Mouse (Mus musculus) stomach, embryonic 14.5 days (tissue): ENCODE measurements at regions not wholly inside any gene's neighbourhood (a gene's known extent, or its start where the extent isn't known, plus 50 kb on each side); places are given as distances from the start of the nearest gene placed in this dataset.

Experiments used
- ATAC-seq: fragments of 200-750 bp; cut with Nextera tagmentation; 2 replicates; pipeline ENCODE4 v1.8.0; 2017; ENCODE audit warnings: low read depth, moderate TSS enrichment; ENCODE audit not compliant: insufficient number of reproducible peaks, insufficient read depth, low FRiP score
- H3K27ac ChIP-seq: fragments of 300-500 bp; sonication (generic); 2 replicates; pipeline ENCODE4 v1.5.1; 2014; ENCODE audit warnings: mild to moderate bottlenecking, low read length, moderate library complexity, mixed read lengths
- H3K27me3 ChIP-seq: fragments of 300-500 bp; sonication (generic); 2 replicates; pipeline ENCODE4 v1.6.1; 2014; ENCODE audit warnings: low read length, control low read depth, mixed read lengths; ENCODE audit not compliant: control insufficient read depth, insufficient read depth
- H3K36me3 ChIP-seq: fragments of 300-500 bp; sonication (generic); 2 replicates; pipeline ENCODE4 v1.6.1; 2014; ENCODE audit warnings: mild to moderate bottlenecking, control low read depth, low read length, moderate library complexity, mixed read lengths; ENCODE audit not compliant: control insufficient read depth, insufficient read depth
- H3K4me1 ChIP-seq: fragments of 300-500 bp; sonication (generic); 2 replicates; pipeline ENCODE4 v1.6.1; 2014; ENCODE audit warnings: low read length, control low read depth, mixed read lengths; ENCODE audit not compliant: control insufficient read depth, insufficient read depth
- H3K4me2 ChIP-seq: fragments of 300-500 bp; sonication (generic); replicated peaks from 2 replicates; pipeline ENCODE4 v1.6.1; 2014; ENCODE audit warnings: low read depth, low read length, control low read depth
- H3K4me3 ChIP-seq: fragments of 300-500 bp; sonication (generic); 2 replicates; pipeline ENCODE4 v1.5.1; 2014; ENCODE audit warnings: low read depth, low read length, control low read depth
- H3K9ac ChIP-seq: fragments of 300-500 bp; sonication (generic); replicated peaks from 2 replicates; pipeline ENCODE4 v1.6.1; 2014; ENCODE audit warnings: low read depth, mild to moderate bottlenecking, control low read depth, low read length, moderate library complexity, mixed read lengths
- H3K9me3 ChIP-seq: fragments of 300-500 bp; sonication (generic); 2 replicates; pipeline ENCODE4 v1.6.1; 2016; ENCODE audit warnings: low read depth, low read length, control low read depth; ENCODE audit not compliant: control insufficient read depth
- WGBS: fragments of 180-500 bp; shearing (Covaris S2); extraction: QIAGEN DNeasy Blood & Tissue Kit; methylation state at CpG from one replicate; pipeline ENCODE4 v1.1.7; 2014; 5-methylcytosine and 5-hydroxymethylcytosine counted together

DNA sequence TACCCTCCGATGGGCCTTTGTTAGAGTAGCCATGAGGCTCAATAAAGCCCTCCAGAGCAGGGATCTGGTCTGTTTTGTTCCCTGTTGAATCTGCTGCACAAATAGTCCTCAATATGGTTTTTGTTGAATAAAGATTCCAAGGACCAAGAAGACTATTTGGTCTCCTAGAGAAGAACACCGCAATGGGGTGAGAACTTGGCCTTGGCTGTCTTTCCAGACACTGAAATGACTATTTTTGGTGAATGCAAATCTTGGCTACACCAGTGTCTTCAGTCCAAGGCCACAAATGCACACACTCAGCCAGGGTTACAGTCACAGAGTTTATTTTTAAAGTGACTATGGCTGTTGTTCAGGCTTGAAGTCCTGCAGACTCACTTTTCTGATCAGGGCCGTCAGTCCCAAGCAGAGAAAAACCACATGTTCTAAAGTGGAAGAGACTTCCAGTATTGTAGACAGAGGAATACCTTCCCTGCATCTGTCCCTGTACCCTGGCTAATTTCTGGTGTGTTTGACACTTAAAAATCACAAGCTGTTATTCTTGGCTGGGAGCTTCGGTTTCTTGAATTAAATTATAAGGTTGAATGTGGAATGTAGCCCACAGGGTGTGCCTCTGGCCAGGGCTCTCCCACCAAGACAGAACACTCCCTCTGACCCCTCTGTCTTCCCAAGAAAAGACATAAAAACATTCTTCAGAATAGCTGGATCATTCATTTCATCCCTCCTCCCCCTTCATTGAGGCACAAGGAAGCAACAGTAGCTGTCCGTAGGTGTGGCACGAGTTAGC, 604.0 kb downstream of the Zfp706 start:
- Histone ChIP-seq H3K4me1 (peaks cover 10% of the 10 kb centered on the region), H3K4me3 (no peak overlapping the region), H3K4me2 (no peak overlapping the region), H3K9me3 (no peaks in the 10 kb centered on the region), H3K27ac (peak overlapping the region; percentile 55; the same call in 1 of the 2 replicates), H3K36me3 (no peaks in the 10 kb centered on the region), H3K27me3 (no peaks in the 10 kb centered on the region), H3K9ac (no peak overlapping the region)
- ATAC-seq, result peak; percentile 63; the same call in 1 of the 2 replicates
- WGBS, result 59% methylated on average over 6 of the region's 6 CpGs

DNA sequence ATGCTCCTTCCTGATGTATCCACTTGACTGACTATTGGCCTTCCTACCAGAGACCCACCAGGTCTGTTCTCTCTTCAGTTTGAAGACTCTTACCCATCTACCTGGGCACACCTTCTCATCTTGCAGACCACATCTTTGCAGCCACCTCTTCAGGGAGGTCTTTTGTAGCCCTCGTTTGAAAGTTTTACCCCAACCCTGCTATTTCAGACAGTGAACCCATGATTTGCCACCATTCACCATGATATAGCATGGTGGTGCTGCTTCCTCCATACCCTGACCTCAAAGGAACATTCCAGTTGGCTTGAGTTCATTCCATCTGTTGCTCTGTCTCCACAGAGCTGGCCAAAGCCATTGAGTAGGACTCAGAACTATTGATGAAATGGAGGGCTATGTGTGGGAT, 605.5 kb downstream of the Zfp706 start:
- H3K4me1 ChIP-seq, result peaks cover 10% of the 10 kb centered on the region
- no peaks in the 10 kb centered on the region for H3K36me3 ChIP-seq
- H3K4me3 ChIP-seq, result no peak overlapping the region
- no peaks in the 10 kb centered on the region for H3K27me3 ChIP-seq
- 95% methylated on average over 1 of the region's 1 CpGs for WGBS
- H3K9me3 ChIP-seq, result no peaks in the 10 kb centered on the region
- no peak overlapping the region for H3K9ac ChIP-seq
- no peak for ATAC-seq
- H3K4me2 ChIP-seq, result no peak overlapping the region
- no peak overlapping the region for H3K27ac ChIP-seq

GRCm38 (mm10) chr15:36400311-36400840, 607.2 kb downstream of the Zfp706 start:
- Histone ChIP-seq H3K9me3 (no peaks in the 10 kb centered on the region), H3K4me1 (peaks cover 10% of the 10 kb centered on the region), H3K4me2 (no peak overlapping the region), H3K36me3 (no peaks in the 10 kb centered on the region), H3K9ac (no peak overlapping the region), H3K27me3 (no peaks in the 10 kb centered on the region), H3K27ac (no peak overlapping the region), H3K4me3 (no peak overlapping the region)
- 68% methylated on average over 9 of the region's 9 CpGs for WGBS
- ATAC-seq, result no peak

DNA sequence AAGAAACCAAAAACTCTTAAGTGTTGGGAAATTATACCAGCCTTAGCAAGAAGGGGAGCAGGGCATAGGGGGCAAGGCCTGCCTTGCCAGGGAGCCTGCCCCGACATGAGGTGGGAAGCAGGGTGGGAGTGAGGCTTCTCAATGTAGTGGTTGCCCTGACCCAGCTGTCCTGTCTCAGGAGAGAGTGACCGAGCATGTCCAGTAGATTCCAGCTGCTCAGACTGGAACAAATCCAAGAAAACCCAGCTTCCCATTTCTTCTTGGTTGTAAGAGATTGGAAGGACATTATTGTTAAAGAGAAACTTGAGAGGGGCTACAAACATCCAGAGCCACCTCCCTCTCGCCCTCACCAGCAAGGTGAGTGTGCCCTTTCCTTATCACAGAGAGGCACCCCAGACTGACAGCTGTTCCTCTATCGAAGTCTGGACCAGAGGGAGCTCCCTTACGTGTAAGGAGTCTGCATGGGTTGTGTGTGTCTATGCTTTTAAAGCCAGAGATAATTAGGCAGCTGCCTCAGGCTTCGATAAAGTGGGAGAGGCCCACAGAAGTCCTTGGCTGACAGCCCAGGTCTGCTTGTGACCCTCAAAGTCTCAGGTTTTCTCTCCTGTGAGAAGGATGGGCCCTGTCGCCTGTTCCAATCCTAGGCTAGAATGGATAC, 608.1 kb downstream of the Zfp706 start:
- Histone ChIP-seq H3K27ac (no peak overlapping the region; the same call in 1 of the 2 replicates), H3K9me3 (no peaks in the 10 kb centered on the region), H3K9ac (no peak overlapping the region), H3K27me3 (no peaks in the 10 kb centered on the region), H3K4me3 (no peak overlapping the region), H3K4me2 (no peak overlapping the region), H3K4me1 (peaks cover 10% of the 10 kb centered on the region), H3K36me3 (no peaks in the 10 kb centered on the region)
- 32% methylated on average over 7 of the region's 7 CpGs for WGBS
- ATAC-seq, result no peak

GRCm38 (mm10) chr15:36398099-36398982, 609.2 kb downstream of the Zfp706 start:
- Histone ChIP-seq H3K9ac (no peak overlapping the region), H3K4me2 (no peak overlapping the region), H3K27me3 (no peaks in the 10 kb centered on the region), H3K9me3 (no peaks in the 10 kb centered on the region), H3K4me3 (no peak overlapping the region), H3K36me3 (no peaks in the 10 kb centered on the region), H3K27ac (no peak overlapping the region), H3K4me1 (peaks cover 10% of the 10 kb centered on the region)
- 71% methylated on average over 9 of the region's 9 CpGs for WGBS
- ATAC-seq, result no peak

DNA sequence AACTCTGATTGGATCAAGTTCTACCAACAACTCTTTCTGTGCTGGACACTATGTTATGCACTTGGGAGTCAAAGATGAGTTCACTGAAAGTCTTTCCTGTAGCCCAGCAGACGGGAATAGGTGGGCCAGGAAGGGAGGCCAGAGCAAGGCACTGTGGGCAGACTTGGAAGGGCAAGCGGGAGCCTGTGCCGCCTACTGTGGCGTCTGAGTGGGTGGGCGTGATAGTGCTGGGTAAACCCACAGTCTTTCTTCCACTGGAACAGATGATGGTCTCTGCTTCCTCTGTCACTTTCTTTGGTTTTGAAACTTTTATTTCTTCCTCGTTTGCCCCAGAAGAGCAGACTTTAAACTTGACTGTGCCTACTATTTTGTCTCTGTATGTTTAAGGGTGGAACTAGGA, 610.8 kb downstream of the Zfp706 start:
- Histone ChIP-seq H3K4me2 (no peak overlapping the region), H3K36me3 (no peaks in the 10 kb centered on the region), H3K4me3 (no peak overlapping the region), H3K4me1 (peaks cover 10% of the 10 kb centered on the region), H3K27me3 (no peaks in the 10 kb centered on the region), H3K9ac (no peak overlapping the region), H3K27ac (no peak overlapping the region), H3K9me3 (no peaks in the 10 kb centered on the region)
- ATAC-seq, result no peak
- 83% methylated on average over 6 of the region's 6 CpGs for WGBS

GRCm38 (mm10) chr15:36396245-36396644, 611.3 kb downstream of the Zfp706 start:
- peaks cover 10% of the 10 kb centered on the region for H3K4me1 ChIP-seq
- no peaks in the 10 kb centered on the region for H3K36me3 ChIP-seq
- no peak overlapping the region for H3K9ac ChIP-seq
- 58% methylated on average over 2 of the region's 2 CpGs for WGBS
- no peak overlapping the region for H3K4me2 ChIP-seq
- H3K27me3 ChIP-seq, result no peaks in the 10 kb centered on the region
- H3K27ac ChIP-seq, result no peak overlapping the region
- no peaks in the 10 kb centered on the region for H3K9me3 ChIP-seq
- ATAC-seq, result no peak
- H3K4me3 ChIP-seq, result no peak overlapping the region

GRCm38 (mm10) chr15:36395672-36396050, 611.9 kb downstream of the Zfp706 start:
- no peak for ATAC-seq
- no peaks in the 10 kb centered on the region for H3K36me3 ChIP-seq

More at GRCm38 (mm10) chr15:36395672-36396050, 611.9 kb downstream of the Zfp706 start:
- no peak overlapping the region for H3K9ac ChIP-seq
- no peaks in the 10 kb centered on the region for H3K9me3 ChIP-seq
- H3K4me3 ChIP-seq, result no peak overlapping the region
- no peaks in the 10 kb centered on the region for H3K27me3 ChIP-seq
- WGBS, result 65% methylated on average over 4 of the region's 4 CpGs
- no peak overlapping the region for H3K4me2 ChIP-seq
- H3K27ac ChIP-seq, result no peak overlapping the region
- H3K4me1 ChIP-seq, result peaks cover 10% of the 10 kb centered on the region
